Mouse (Mus musculus): ENCODE data around the gene Dll3. TPM values are rescaled to one million over a fixed set of nuclear protein-coding genes. Genes with fewer than 3 reads are reported as not detected.

The Dll3 gene
- 30.3 and 43.3 TPM in 2 replicates for polyA plus RNA-seq (2012; rRNA removed)

GRCm38 (mm10) chr7:28301616-28302433 is at the start of gene Dll3:
TSS of gene Dll3 (minus strand) at chr7:28302238.
- TF ChIP-seq CTCF (IDR thresholded peaks at IDR 0.05; ENCODE audit: borderline replicate concordance, extremely low read depth, insufficient read depth, insufficient read length) = peak; percentile 56
- peak; percentile 11; the same call in 1 of the 2 replicates for TF ChIP-seq POLR2A (IDR thresholded peaks at IDR 0.05; ENCODE audit: borderline replicate concordance, extremely low read depth, insufficient read depth, insufficient read length, poor library complexity, severe bottlenecking)
- DNase-seq (ENCODE audit: low read depth) = peak; percentile 92

DNA sequence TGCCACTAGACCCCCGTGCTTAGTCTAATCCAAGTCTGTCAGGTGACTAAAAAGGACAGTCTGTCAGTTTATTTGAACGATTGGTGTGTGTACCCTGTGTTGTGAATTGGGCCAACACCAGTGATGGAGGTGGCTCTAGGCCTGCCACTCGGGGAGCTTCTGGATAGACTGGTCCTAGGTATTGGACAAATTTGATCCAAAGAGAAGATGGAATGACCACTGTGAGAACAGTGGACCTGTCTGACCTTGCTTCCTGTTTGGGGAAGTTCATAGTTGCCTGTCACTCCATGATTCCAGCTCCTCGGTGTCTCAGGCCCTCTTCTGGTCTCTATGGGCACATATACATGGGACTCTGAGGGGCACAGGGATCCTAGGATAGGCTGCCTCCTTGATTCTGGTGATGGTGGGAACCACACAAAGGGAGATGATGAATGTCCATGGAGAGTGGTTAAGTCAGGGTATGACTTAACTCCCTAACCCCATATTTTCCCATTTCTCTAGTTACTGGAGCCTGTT is 49.7 kb upstream of the Dll3 start:
- TF ChIP-seq CTCF (IDR thresholded peaks at IDR 0.05; ENCODE audit: borderline replicate concordance, extremely low read depth, insufficient read depth, insufficient read length) (no peak), POLR2A (IDR thresholded peaks at IDR 0.05; ENCODE audit: borderline replicate concordance, extremely low read depth, insufficient read depth, insufficient read length, poor library complexity, severe bottlenecking) (no peak)

GRCm38 (mm10) chr7:28350155-28350883 is 48.3 kb upstream of the Dll3 start, which contains the start of gene Rps16:
TSS of gene Rps16 (plus strand) at chr7:28350652.
- no peak for TF ChIP-seq CTCF (IDR thresholded peaks at IDR 0.05; ENCODE audit: borderline replicate concordance, extremely low read depth, insufficient read depth, insufficient read length)
- TF ChIP-seq POLR2A (IDR thresholded peaks at IDR 0.05; ENCODE audit: borderline replicate concordance, extremely low read depth, insufficient read depth, insufficient read length, poor library complexity, severe bottlenecking) = peak; percentile 62; the same call in 1 of the 2 replicates

More for the DNA sequence above, 49.7 kb upstream of the Dll3 start:
- DNase-seq (ENCODE audit: low read depth) = no peak

DNA sequence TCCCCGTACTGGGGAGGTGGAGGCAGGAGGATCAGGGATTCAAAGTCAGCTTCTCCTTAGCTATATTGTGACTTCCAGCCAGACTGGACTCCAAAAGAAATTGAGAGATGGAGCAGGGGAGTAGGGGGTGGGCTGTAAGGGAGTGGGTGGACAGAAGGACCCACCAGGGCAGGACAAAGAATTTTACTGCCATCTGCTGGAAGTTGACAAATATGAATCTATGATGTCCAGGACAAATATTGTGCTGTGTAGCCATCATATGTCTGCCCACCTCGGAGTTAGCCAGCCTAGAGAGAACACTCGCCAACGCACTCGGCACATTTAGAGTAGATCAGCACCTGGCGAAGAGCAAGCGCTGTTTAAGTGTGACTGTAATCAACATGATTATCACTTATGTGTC is 46.6 kb upstream of the Dll3 start:
- TF ChIP-seq POLR2A (IDR thresholded peaks at IDR 0.05; ENCODE audit: borderline replicate concordance, extremely low read depth, insufficient read depth, insufficient read length, poor library complexity, severe bottlenecking) = no peak
- TF ChIP-seq CTCF (IDR thresholded peaks at IDR 0.05; ENCODE audit: borderline replicate concordance, extremely low read depth, insufficient read depth, insufficient read length) = peak; percentile 20; the same call in 1 of the 2 replicates
- peak; percentile 33 for DNase-seq (ENCODE audit: low read depth)

More at GRCm38 (mm10) chr7:28350155-28350883, 48.3 kb upstream of the Dll3 start, which contains the start of gene Rps16:
- peak; percentile 99 for DNase-seq (ENCODE audit: low read depth)

DNA sequence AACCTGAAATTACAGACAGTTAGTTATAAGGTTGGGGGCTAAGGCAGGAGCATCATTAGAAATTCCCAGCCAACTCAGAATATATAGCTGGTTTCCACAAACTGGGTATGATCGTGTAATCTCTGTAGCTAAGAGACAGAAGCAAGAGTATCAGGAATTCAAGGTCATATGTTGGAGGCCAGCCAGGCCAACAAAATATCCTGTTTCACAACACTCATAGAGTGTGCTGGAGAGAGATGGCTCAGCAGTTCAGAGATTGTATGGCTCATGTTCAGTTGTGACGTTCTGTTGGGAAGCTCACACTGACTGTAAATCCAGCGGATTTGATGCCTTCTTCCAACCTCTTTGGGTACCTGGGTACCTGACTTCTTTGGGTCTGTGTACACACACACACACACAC is 45.7 kb upstream of the Dll3 start:
- TF ChIP-seq POLR2A (IDR thresholded peaks at IDR 0.05; ENCODE audit: borderline replicate concordance, extremely low read depth, insufficient read depth, insufficient read length, poor library complexity, severe bottlenecking) (no peak), CTCF (IDR thresholded peaks at IDR 0.05; ENCODE audit: borderline replicate concordance, extremely low read depth, insufficient read depth, insufficient read length) (no peak)
- DNase-seq (ENCODE audit: low read depth) = no peak

GRCm38 (mm10) chr7:28344637-28345036 is 42.6 kb upstream of the Dll3 start:
- TF ChIP-seq CTCF (IDR thresholded peaks at IDR 0.05; ENCODE audit: borderline replicate concordance, extremely low read depth, insufficient read depth, insufficient read length) = peak; percentile 77; the same call in 1 of the 2 replicates
- TF ChIP-seq POLR2A (IDR thresholded peaks at IDR 0.05; ENCODE audit: borderline replicate concordance, extremely low read depth, insufficient read depth, insufficient read length, poor library complexity, severe bottlenecking) = no peak
- DNase-seq (ENCODE audit: low read depth) = peak; percentile 87

GRCm38 (mm10) chr7:28341381-28341780 is 39.3 kb upstream of the Dll3 start:
- no peak for DNase-seq (ENCODE audit: low read depth)
- TF ChIP-seq POLR2A (IDR thresholded peaks at IDR 0.05; ENCODE audit: borderline replicate concordance, extremely low read depth, insufficient read depth, insufficient read length, poor library complexity, severe bottlenecking) (no peak), CTCF (IDR thresholded peaks at IDR 0.05; ENCODE audit: borderline replicate concordance, extremely low read depth, insufficient read depth, insufficient read length) (no peak)

- TF ChIP-seq POLR2A (IDR thresholded peaks at IDR 0.05; ENCODE audit: borderline replicate concordance, extremely low read depth, insufficient read depth, insufficient read length, poor library complexity, severe bottlenecking) (no peak), CTCF (IDR thresholded peaks at IDR 0.05; ENCODE audit: borderline replicate concordance, extremely low read depth, insufficient read depth, insufficient read length) (no peak; the same call in 1 of the 2 replicates)
Observed at GRCm38 (mm10) chr7:28339213-28339917, 37.3 kb upstream of the Dll3 start.

GRCm38 (mm10) chr7:28338108-28338998 is 36.3 kb upstream of the Dll3 start, which contains the start of gene Supt5:
TSS of gene Supt5 (minus strand) at chr7:28338746.
- TF ChIP-seq POLR2A (IDR thresholded peaks at IDR 0.05; ENCODE audit: borderline replicate concordance, extremely low read depth, insufficient read depth, insufficient read length, poor library complexity, severe bottlenecking) (peak; percentile 65), CTCF (IDR thresholded peaks at IDR 0.05; ENCODE audit: borderline replicate concordance, extremely low read depth, insufficient read depth, insufficient read length) (no peak)

More at GRCm38 (mm10) chr7:28339213-28339917, 37.3 kb upstream of the Dll3 start:
- peak; percentile 53 for DNase-seq (ENCODE audit: low read depth)

More at GRCm38 (mm10) chr7:28338108-28338998, 36.3 kb upstream of the Dll3 start, which contains the start of gene Supt5:
- peak; percentile 99 for DNase-seq (ENCODE audit: low read depth)

Data from brain, embryonic 14.5 days (tissue).